Mouse (Mus musculus): ENCODE measurements around the gene Lrrc55. TPM values are rescaled to one million over a fixed set of nuclear protein-coding genes. Genes with fewer than 3 reads are reported as not detected.

Gene Lrrc55
- total RNA-seq, 4 experiments from 2014 or later, result 31.0 to 44.8 (median 36.6) TPM

DNA sequence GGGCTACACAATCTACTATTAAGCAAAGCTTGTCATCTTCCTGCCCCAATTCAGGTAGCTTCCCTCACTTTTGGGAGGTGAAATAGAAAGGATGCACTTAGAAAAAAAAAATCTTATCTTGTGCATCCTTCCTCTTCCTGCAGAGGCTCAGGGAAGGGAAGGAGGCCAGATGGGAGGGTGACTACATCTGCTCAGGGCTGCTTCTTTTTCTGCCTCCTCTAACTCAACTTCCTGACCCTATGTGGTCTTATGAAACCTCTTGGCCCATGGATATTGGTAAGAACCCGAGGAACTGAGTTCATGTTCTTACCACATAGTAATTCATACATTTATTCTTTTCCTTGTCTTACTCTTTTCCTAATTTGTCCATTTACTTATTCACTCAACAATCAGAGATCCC lies 61.9 kb downstream of the Lrrc55 start:
- no peak for DNase-seq (ENCODE audit: low spot score in 2 of 2)

DNA sequence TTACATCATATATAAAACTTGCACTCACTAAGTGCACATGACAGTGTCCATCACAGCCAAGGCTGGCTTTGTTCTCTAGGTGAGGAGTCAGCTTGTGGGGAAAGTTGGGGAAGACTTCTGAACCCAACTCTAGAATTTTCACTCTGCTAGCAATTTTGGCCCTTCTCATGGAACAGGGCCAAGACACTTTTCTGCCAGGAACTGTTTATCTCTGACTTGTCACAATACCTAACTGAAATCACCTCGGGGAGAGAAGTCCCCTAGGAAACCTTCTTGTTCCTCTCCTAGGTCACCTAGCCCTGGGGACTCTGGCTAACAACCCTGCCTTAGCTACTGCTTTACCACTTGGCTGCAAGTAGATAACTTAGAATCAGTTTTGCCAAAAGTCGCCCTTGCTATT lies 64.8 kb downstream of the Lrrc55 start:
- no peak for DNase-seq (ENCODE audit: low spot score in 2 of 2)

DNA sequence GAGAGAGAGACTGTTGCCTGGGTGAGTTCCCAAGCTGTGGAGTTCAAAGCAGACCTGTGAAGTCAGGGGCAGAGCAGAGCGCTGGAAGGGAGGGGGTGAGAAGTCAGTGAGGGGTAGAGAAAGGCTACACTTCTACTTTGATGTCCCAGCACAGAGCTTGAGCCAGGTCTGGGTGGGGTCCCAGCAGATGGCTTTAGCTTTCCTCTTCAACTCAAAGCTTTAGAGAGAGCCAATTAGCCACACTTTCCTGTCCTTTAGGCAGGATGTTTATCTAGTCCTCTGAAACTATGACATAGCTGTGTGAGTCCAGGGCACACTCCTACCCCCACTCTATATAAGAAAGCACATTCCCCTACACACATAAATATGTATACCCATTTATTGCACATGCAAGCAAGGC lies 65.3 kb downstream of the Lrrc55 start:
- no peak for DNase-seq (ENCODE audit: low spot score in 2 of 2)

DNA sequence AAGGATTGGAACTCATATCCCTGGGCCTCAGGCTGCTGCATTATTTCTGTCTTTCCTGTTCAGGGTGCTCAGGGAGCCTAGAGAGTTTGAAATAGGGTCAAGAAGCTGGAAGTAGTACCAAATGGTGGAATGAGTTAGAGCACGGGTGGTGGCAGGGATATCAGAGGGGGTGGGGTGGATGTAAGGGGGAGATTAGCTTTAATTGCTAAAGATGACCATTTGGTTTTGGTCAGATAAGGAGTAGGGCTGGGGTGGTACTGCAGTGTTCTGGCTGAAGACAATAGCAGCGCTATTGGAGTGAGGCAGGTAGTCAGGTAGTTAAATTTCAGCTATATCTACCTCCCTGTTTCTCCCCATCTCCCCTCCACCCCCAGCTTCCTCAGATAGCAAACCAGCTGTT lies 65.8 kb downstream of the Lrrc55 start:
- no peak for DNase-seq (ENCODE audit: low spot score in 2 of 2)

DNA sequence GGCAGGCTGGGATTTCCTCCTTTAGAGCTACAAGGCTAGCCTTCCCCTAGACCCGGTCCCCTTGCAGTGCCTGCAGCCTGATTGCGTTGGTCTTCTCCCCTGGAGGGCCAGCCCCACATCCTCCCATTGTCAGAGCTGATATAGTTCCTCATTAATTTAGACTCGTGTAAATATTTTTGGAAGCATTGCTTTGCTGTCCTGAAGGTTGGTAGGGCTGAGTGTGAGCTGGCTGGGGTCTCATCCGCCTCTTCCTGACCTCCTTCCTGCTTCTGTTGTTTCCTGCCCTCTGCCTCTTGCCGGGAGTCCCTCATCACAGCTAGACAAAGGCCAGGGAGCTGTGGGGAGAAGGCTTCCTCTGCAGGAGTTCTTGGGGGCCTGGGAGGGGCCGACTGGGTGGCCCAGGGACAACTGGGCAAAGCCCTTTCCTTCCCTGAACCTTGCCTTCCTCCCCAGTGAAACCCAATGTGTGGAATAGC lies 67.5 kb downstream of the Lrrc55 start:
- no peak for DNase-seq (ENCODE audit: low spot score in 2 of 2)

DNA sequence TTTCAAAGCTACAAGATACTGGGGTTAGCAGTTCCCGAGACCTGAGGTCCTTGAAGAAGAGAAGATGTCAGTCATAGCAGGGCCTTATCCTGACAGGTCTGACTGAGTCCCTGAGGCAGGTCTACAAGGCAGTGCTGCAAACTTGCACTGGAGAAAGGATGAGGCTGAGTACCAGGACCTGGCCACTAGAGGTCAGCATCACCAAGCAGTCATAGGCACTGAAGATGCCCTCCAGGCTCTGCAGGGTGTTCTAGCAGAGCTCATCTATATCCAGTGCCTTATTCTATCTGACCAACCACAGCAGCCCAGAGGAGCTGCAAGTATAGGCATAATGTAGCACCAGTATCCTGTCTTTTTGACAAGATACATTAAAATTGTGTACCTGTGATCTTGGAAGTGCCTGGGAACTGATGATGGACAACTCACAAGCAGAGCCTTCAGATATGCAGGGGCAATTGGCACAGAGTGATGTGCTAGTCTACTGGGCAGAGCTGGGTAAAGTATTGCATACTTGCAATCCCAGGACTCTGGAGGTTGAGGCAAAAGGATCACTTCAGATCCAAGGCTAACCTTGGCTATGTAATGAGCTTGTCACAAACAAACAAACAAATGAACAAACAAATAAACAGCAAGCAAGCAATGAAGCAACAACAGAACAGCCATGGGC lies 73.0 kb downstream of the Lrrc55 start:
- peak; percentile 65 to 70 for DNase-seq (ENCODE audit: low spot score in 2 of 2)

DNA sequence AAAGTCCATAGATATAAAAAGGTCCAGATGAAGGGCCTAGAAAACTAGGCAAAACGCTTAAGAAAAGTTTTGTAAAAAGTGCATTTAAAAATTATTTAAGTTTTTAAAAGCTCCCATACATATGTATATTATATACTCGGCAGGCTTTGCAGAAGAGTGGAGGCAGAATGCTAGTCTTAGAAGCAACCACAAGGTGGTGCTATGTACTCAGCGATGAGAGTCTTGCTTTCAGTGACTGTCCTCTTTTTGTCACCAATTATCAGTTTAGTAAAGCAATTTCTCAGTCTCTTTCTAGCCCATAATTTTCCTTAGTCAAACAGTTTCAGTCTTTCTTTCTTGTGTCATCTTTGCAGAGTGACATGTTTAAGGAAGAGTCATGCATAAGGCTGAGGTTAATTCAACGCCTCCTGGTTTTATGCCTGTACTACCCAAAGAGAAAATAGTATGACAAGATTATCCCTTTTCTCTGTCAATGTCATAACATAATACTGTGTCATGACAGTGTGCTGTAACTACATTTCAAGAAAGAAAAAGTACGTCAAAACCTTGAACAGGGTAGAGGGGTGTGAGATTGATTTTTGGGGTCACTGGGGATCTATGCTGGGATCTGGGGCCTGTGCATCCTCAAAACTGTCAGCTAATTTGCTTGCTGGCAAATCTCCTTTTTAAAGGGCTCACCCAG lies 73.7 kb downstream of the Lrrc55 start:
- no peak for DNase-seq (ENCODE audit: low spot score in 2 of 2)

Other genes starting within 250 kb of the Lrrc55 start
- gene Prg2, start 216.7 kb downstream of the Lrrc55 start, total RNA-seq (2022), result under 1 TPM in 1 of 4 experiments, not detected in 3; 0.61 TPM
- gene Prg3, start 209.0 kb downstream of the Lrrc55 start, total RNA-seq (2022), result not detected
- gene Ssrp1, start 160.0 kb downstream of the Lrrc55 start, total RNA-seq (2022), result 100 to 1,000 TPM in 3 of 4 experiments, 10 to 100 TPM in 1; 99.9 to 112 (median 106) TPM
- 1 to 10 TPM; 1.7 to 3.3 (median 2.3) TPM for gene P2rx3, start 159.7 kb downstream of the Lrrc55 start, total RNA-seq (2022)
- 100 to 1,000 TPM in 3 of 4 experiments, 10 to 100 TPM in 1; 96.3 to 122 (median 110) TPM for gene Tnks1bp1, start 149.2 kb downstream of the Lrrc55 start, total RNA-seq (2022)
- under 1 TPM; 0.23 to 0.28 (median 0.27) TPM for gene Aplnr, start 61.0 kb downstream of the Lrrc55 start, total RNA-seq (2022)
- not detected for gene Olfr987, start 142.1 kb upstream of the Lrrc55 start, total RNA-seq (2022)
- not detected for gene Olfr988, start 166.0 kb upstream of the Lrrc55 start, total RNA-seq (2022)
- not detected for gene Olfr992, start 212.3 kb upstream of the Lrrc55 start, total RNA-seq (2022)
- not detected for gene Olfr993, start 217.7 kb upstream of the Lrrc55 start, total RNA-seq (2022)
- not detected for gene Olfr994, start 239.3 kb upstream of the Lrrc55 start, total RNA-seq (2022)
- gene Olfr995, start 246.4 kb upstream of the Lrrc55 start, total RNA-seq (2022), result not detected

Data from left cerebral cortex, adult 8-10 months (tissue).